Mouse (Mus musculus) bone marrow macrophage, adult 2 months (primary cell): Measurements from ENCODE around the gene Ercc4. TPM values are rescaled to one million over a fixed set of nuclear protein-coding genes. Genes with fewer than 3 reads are reported as not detected.

Source experiments
- H3K27ac ChIP-seq: 2 replicates; pipeline ENCODE4 v1.5.1; 2012; ENCODE audit warnings: low read depth, low read length; ENCODE audit not compliant: insufficient read depth
- H3K4me1 ChIP-seq: 2 replicates; pipeline ENCODE4 v1.6.1; 2012; ENCODE audit warnings: low read length; ENCODE audit not compliant: control insufficient read depth, insufficient read depth
- H3K4me3 ChIP-seq: 2 replicates; pipeline ENCODE4 v1.5.1; 2012; ENCODE audit warnings: mild to moderate bottlenecking, low read length, moderate library complexity; ENCODE audit not compliant: insufficient read depth
- CTCF ChIP-seq: IDR thresholded peaks from 2 replicates; pipeline ENCODE4 v1.5.1; 2012; ENCODE audit warnings: low read depth, mild to moderate bottlenecking, low read length, moderate library complexity
- POLR2A ChIP-seq: IDR thresholded peaks from 2 replicates; pipeline ENCODE4 v1.6.1; 2012; ENCODE audit warnings: mild to moderate bottlenecking, low read depth, low read length, borderline replicate concordance
- polyA plus RNA-seq: library from polyadenylated mRNA; stranded (reverse); fragments of >200 nt; gene quantifications from 2 replicates; pipeline ENCODE4 v1.2.4, GENCODE M21; 2012; ENCODE audit not compliant: missing spikeins, insufficient read depth, insufficient read length

Ercc4 gene
- polyA plus RNA-seq, 1 experiment = 11.8 TPM

DNA sequence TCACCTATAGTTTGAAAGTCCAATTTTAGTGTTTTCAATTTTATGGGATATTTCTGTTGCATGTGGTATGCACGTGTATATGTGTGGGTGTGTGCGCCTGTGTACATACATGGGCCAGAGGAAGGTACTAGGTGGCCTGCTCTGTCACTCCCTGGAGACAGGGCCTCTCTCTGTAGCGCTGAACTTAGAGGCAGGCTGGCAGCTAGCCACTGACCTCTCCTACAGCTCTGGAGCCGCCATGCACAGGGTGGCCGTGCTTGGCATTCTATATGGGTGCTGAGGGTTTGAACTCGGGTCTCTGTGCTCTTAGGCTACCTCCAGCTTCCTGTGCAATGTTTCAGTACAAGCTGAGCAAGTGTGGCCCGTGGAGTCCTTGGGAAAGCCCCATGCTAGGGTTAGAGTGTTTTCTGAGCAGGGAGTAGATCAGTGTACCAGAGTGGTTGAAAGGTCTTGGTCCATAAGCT lies 8.5 kb downstream of the Ercc4 start:
- peaks cover 4% of the 10 kb centered on the region; the same call in 1 of the 2 replicates for H3K4me1 ChIP-seq
- H3K4me3 ChIP-seq = no peak overlapping the region
- no peak overlapping the region; the same call in 1 of the 2 replicates for H3K27ac ChIP-seq
- no peak for TF ChIP-seq POLR2A
- no peak for TF ChIP-seq CTCF

- TF ChIP-seq POLR2A = no peak
- no peak for TF ChIP-seq CTCF
Observed at GRCm38 (mm10) chr16:13118754-13119294, 9.3 kb downstream of the Ercc4 start.

DNA sequence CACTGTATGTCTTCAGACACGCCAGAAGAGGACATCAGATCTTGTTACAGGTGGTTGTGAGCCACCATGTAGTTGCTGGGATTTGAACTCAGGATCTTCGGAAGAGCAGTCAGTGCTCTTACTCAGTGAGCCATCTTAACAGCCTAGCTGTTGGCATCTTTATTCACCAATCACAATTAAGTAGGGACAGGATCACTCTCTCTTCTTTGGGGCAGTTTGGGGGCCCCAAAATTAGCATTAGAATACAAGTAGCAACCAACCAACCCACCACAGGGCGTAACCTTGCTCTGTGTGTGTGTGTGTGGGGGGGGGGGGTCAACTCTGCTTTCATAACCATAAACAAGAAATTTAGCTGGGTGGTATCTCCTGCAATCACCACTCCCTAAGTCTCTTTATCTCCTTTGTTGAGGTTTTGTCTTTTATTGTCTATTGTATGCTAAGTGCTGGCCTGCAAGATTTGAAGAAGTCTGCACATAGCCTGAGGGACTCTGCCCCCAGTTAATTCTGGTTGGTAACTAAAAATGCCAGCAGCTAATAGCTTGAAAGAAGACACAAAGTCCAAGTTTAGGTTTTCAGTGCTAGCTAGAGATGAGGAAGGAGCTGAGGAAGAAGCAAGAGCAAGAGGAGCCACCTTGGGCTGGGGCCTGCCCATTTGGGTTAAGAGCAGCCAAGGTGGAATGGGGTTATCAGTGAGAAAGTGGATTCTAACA lies 10.3 kb downstream of the Ercc4 start:
- Histone ChIP-seq H3K4me3 (no peak overlapping the region), H3K27ac (no peak overlapping the region), H3K4me1 (peaks cover 4% of the 10 kb centered on the region; the same call in 1 of the 2 replicates)
- TF ChIP-seq CTCF (no peak), POLR2A (no peak)

More at GRCm38 (mm10) chr16:13118754-13119294, 9.3 kb downstream of the Ercc4 start:
- H3K4me1 ChIP-seq = peaks cover 4% of the 10 kb centered on the region; the same call in 1 of the 2 replicates
- no peak overlapping the region for H3K27ac ChIP-seq
- no peak overlapping the region for H3K4me3 ChIP-seq

DNA sequence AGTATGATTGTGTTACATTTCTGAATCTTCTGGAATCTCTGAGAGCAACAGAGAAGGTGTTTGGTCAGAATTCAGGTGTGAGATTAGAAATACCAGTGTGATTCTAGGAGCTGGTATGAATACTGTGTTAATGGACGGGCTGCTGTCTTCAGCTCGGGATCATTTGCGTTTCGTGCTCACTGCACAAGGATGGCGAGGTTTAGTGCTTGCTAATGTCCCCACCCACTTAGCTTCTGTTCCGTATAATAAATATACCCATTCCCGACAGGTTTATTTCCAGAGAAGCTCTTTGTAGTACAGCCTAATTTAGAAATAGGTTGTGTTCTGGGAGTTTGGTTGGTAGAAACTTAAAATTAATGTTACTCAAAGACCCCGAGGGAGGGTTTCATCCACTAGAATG lies 15.9 kb downstream of the Ercc4 start:
- TF ChIP-seq POLR2A (no peak), CTCF (no peak)
- H3K4me3 ChIP-seq = no peak overlapping the region
- H3K27ac ChIP-seq = no peak overlapping the region
- no peaks in the 10 kb centered on the region for H3K4me1 ChIP-seq

- Histone ChIP-seq H3K27ac (no peak overlapping the region), H3K4me1 (no peaks in the 10 kb centered on the region), H3K4me3 (no peak overlapping the region)
- TF ChIP-seq CTCF (no peak), POLR2A (no peak)
Observed at GRCm38 (mm10) chr16:13127566-13127965, 18.1 kb downstream of the Ercc4 start.

DNA sequence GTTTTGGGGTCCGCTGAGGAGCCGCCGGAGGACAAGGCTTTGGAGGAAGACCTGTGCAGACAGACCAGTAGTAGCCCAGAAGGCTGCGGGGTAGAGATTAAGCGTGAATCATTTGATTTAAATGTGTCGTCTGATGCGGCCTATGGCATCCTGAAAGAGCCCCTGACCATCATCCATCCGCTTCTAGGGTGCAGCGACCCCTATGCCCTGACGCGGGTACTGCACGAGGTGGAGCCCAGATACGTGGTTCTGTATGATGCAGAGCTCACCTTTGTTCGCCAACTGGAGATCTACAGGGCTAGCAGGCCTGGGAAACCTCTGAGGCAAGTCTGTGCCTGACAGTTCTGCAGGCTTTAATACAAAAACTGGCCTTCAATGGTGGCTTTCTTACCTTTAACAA lies 20.9 kb downstream of the Ercc4 start:
- no peak overlapping the region for H3K27ac ChIP-seq

GRCm38 (mm10) chr16:13141220-13141619 lies 31.7 kb downstream of the Ercc4 start:
- Histone ChIP-seq H3K4me1 (no peaks in the 10 kb centered on the region), H3K4me3 (no peak overlapping the region), H3K27ac (no peak overlapping the region)
- TF ChIP-seq POLR2A (no peak), CTCF (no peak)

More for the DNA sequence above, 20.9 kb downstream of the Ercc4 start:
- Histone ChIP-seq H3K4me1 (no peaks in the 10 kb centered on the region), H3K4me3 (no peak overlapping the region)
- no peak for TF ChIP-seq POLR2A
- TF ChIP-seq CTCF = peak; percentile 48

GRCm38 (mm10) chr16:13143932-13144331 lies 34.4 kb downstream of the Ercc4 start:
- Histone ChIP-seq H3K4me3 (no peak overlapping the region), H3K27ac (no peak overlapping the region), H3K4me1 (no peaks in the 10 kb centered on the region)
- TF ChIP-seq CTCF = no peak

DNA sequence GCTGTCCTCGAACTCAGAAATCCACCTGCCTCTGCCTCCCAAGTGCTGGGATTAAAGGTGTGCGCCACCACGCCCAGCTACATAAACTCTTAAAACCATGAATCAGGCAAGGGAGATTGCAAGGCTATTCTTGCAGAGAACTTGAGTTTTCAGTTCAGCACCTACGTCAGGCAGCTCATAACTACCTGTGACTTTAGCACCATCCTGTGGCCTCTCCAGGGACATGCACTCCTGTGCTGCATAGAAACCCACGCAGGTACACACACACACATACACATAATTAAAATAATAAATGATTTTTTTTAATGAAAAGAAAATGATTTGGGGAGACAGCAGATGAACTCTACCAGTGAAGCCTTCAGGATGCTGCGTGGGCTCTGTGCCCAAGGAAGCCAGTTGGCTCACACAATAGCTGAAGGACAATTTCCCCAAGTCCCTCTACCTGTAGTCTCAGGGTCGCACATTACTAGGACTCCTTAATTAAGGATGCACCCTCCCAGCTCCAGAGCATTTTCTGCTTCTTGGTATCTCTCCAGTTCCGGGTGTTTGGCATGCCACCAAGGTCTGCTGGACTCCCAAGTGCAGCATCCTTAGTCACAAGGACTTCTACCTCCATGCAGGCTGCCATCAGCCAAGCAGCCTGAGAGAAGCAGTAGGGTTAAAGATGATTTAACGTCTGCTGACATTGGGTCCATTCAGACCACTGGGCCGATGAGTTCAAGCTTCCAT lies 35.4 kb downstream of the Ercc4 start:
- Histone ChIP-seq H3K4me3 (no peak overlapping the region), H3K4me1 (no peaks in the 10 kb centered on the region), H3K27ac (no peak overlapping the region)
- no peak for TF ChIP-seq POLR2A
- TF ChIP-seq CTCF = no peak

DNA sequence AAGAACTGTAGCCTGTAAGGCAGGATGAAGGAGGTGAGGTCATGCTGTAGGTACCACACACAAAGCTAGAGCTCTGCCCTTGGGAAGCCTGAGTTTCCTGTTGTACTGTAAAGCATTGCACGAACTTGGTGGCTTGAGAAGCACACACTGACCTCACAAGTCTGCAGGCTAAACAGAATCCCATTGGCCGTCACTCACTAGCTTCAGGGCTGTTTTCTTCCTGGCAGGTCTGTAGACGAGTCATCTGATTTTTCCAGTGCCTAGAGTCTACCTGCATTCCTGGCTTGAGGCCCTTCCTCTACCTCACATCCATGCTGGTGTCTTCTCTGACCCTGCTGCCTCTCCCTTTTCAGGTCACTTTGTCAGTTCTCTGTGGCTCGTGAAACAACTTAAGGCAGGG lies 36.7 kb downstream of the Ercc4 start:
- Histone ChIP-seq H3K27ac (no peak overlapping the region), H3K4me3 (no peak overlapping the region), H3K4me1 (no peaks in the 10 kb centered on the region)
- TF ChIP-seq POLR2A (no peak), CTCF (no peak)
